Mouse (Mus musculus) thymus, adult 2 months (tissue): ENCODE data around the gene Psd4.

ENCODE experiments used
- CTCF ChIP-seq: fragments of 200-500 bp; IDR thresholded peaks from 2 replicates; pipeline ENCODE4 v1.5.1; 2012; ENCODE audit warnings: mild to moderate bottlenecking, control low read depth, low read length, moderate library complexity, borderline replicate concordance; ENCODE audit not compliant: control insufficient read depth, poor library complexity, insufficient read depth; ENCODE audit errors: extremely low read depth
- POLR2A ChIP-seq: fragments of 200-500 bp; IDR thresholded peaks from 2 replicates; pipeline ENCODE4 v1.6.1; 2012; ENCODE audit warnings: mild to moderate bottlenecking, low read length, control low read depth, moderate library complexity; ENCODE audit not compliant: control insufficient read depth, poor library complexity, insufficient read depth; ENCODE audit errors: extremely low read depth

DNA sequence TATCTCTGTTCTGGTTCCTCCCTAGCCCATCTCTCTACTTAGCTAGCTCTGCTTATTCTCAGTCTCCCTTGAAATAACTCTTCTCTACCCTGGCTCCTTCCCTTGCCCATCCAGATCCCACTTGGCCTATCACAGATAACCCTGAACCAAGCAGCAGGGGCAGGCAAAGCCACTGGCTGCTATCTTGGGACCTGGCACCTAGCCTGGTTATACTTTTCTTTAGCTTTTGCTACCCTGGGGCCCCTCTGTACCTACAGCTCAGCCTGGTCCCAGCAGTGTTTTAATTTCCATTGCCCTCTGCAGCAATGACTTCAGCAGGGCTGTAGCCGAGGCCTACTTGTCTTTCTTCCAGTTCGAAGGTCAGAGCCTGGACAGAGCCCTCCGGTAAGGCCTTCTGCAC is 33.3 kb downstream of the Psd4 start:
- TF ChIP-seq CTCF: no peak
- no peak for TF ChIP-seq POLR2A
